Mouse (Mus musculus) cerebral cortex, adult 2 months (tissue): ENCODE data around the gene Abhd17c.

Experiments
- WGBS: fragments of 180-500 bp; shearing (Covaris S2); methylation state at CpG from one replicate; pipeline ENCODE4 v1.1.7; 2018; 5-methylcytosine and 5-hydroxymethylcytosine counted together

Gene Abhd17c

GRCm38 (mm10) chr7:84077257-84078013 lies 74.3 kb downstream of the Abhd17c start:
- 67% methylated on average over 7 of the region's 7 CpGs for WGBS

GRCm38 (mm10) chr7:84074266-84074665 lies 77.4 kb downstream of the Abhd17c start:
- 50% methylated on average over 8 of the region's 8 CpGs for WGBS

- 74% methylated on average over 3 of the region's 3 CpGs for WGBS
Observed at GRCm38 (mm10) chr7:84073856-84074255, 77.8 kb downstream of the Abhd17c start.

- 78% methylated on average over 5 of the region's 5 CpGs for WGBS
Observed at GRCm38 (mm10) chr7:84068931-84069330, 82.8 kb downstream of the Abhd17c start.

- 53% methylated on average over 7 of the region's 7 CpGs for WGBS
Observed at GRCm38 (mm10) chr7:84059799-84060198, 91.9 kb downstream of the Abhd17c start.
